8 mouse cellular contexts compared by ENCODE assay signal in genomic region chr12:16589966-16590365, GRCm38 (mm10). TPM values are rescaled to one million over a fixed set of nuclear protein-coding genes. Genes with fewer than 3 reads are reported as not detected.
DNase-seq lines count a peak whose midpoint lies in the region; ATAC-seq and TF ChIP-seq lines count a peak whose summit lies in the region.

No protein-coding gene starts in this region.

- H3K4me3 ChIP-seq in gastrocnemius, adult 2 months = peak overlapping the region; percentile 94
- peak overlapping the region; percentile 58; the same call in 1 of the 2 replicates for H3K4me3 ChIP-seq in forebrain, embryonic 11.5 days (ENCODE audit: low read depth, low read length)
- no peak overlapping the region for H3K4me3 ChIP-seq in kidney, postnatal 0 days (replicated peaks; ENCODE audit: low read depth, low read length)
- peak overlapping the region; percentile 85 for H3K4me3 ChIP-seq in midbrain, embryonic 14.5 days (replicated peaks; ENCODE audit: low read depth, low read length)

- no peak overlapping the region for H3K9ac ChIP-seq in forebrain, embryonic 11.5 days (ENCODE audit: low read length)
- no peak overlapping the region for H3K9ac ChIP-seq in kidney, postnatal 0 days (ENCODE audit: low read depth, low read length)
- no peak overlapping the region for H3K9ac ChIP-seq in midbrain, embryonic 14.5 days (replicated peaks; ENCODE audit: low read length)

- H3K27ac ChIP-seq in gastrocnemius, adult 2 months = peak overlapping the region; percentile 92
- no peak overlapping the region for H3K27ac ChIP-seq in forebrain, embryonic 11.5 days (ENCODE audit: low read depth, low read length)
- no peak overlapping the region for H3K27ac ChIP-seq in kidney, postnatal 0 days
- no peak overlapping the region for H3K27ac ChIP-seq in midbrain, embryonic 14.5 days (replicated peaks; ENCODE audit: low read depth, low read length)

- intact Hi-C loops in gastrocnemius, adult 2 months (cut with DNase I) = loop anchor here (1.0 kb wide), 1 partner anchor 47 kb away; no protein-coding TSS in a partner anchor
- intact Hi-C loops in gastrocnemius, postnatal 36 days (cut with DNase I) = no loop called here

- no peaks in the 10 kb centered on the region for H3K36me3 ChIP-seq in forebrain, embryonic 11.5 days (ENCODE audit: control insufficient read depth, insufficient read depth, low read length)
- no peaks in the 10 kb centered on the region for H3K36me3 ChIP-seq in kidney, postnatal 0 days (ENCODE audit: insufficient read depth, low read length)
- H3K36me3 ChIP-seq in midbrain, embryonic 14.5 days (ENCODE audit: control insufficient read depth, insufficient read depth, low read length) = no peaks in the 10 kb centered on the region

- H3K27me3 ChIP-seq in forebrain, embryonic 11.5 days (ENCODE audit: control insufficient read depth, insufficient read depth, low read length) = no peaks in the 10 kb centered on the region
- H3K27me3 ChIP-seq in kidney, postnatal 0 days (ENCODE audit: insufficient read depth, low read length) = no peaks in the 10 kb centered on the region
- no peaks in the 10 kb centered on the region for H3K27me3 ChIP-seq in midbrain, embryonic 14.5 days (ENCODE audit: control insufficient read depth, insufficient read depth, low read length)

- ATAC-seq in forebrain, embryonic 11.5 days (replicated peaks; ENCODE audit: low FRiP score) = no peak
- no peak for ATAC-seq in kidney, postnatal 0 days (replicated peaks; ENCODE audit: low FRiP score, low read depth)
- no peak for ATAC-seq in midbrain, embryonic 14.5 days (ENCODE audit: low FRiP score, low TSS enrichment)
- ATAC-seq in CD4-positive, CD25-positive, alpha-beta regulatory T cell, adult 4 months = no peak

- H3K9me3 ChIP-seq in forebrain, embryonic 11.5 days (ENCODE audit: control insufficient read depth, low read length) = no peaks in the 10 kb centered on the region
- no peaks in the 10 kb centered on the region for H3K9me3 ChIP-seq in kidney, postnatal 0 days (replicated peaks; ENCODE audit: low read length)
- H3K9me3 ChIP-seq in midbrain, embryonic 14.5 days (ENCODE audit: control insufficient read depth, low read length) = no peaks in the 10 kb centered on the region

- H3K4me1 ChIP-seq in forebrain, embryonic 11.5 days (replicated peaks; ENCODE audit: control insufficient read depth, insufficient read depth, low read length) = peaks cover 16% of the 10 kb centered on the region
- H3K4me1 ChIP-seq in kidney, postnatal 0 days (replicated peaks; ENCODE audit: insufficient read depth, low read length) = peaks cover 18% of the 10 kb centered on the region
- H3K4me1 ChIP-seq in midbrain, embryonic 14.5 days (ENCODE audit: control insufficient read depth, insufficient read depth, low read length) = peaks cover 39% of the 10 kb centered on the region

- no peak for TF ChIP-seq CTCF in gastrocnemius, adult 2 months (IDR thresholded peaks at IDR 0.05)
- no peak for TF ChIP-seq CTCF in kidney, postnatal 0 days (IDR thresholded peaks at IDR 0.05; ENCODE audit: low read depth)

- DNase-seq in gastrocnemius, adult 2 months = no peak
- DNase-seq in gastrocnemius, postnatal 36 days = no peak
- no peak for DNase-seq in forebrain, embryonic 11.5 days (ENCODE audit: low spot score)
- DNase-seq in kidney, postnatal 0 days (ENCODE audit: low spot score) = peak; percentile 57
- no peak for DNase-seq in midbrain, embryonic 14.5 days
- DNase-seq in adrenal gland, postnatal 25 days = no peak
- DNase-seq in cerebellum, adult 8-10 months = no peak

- peak overlapping the region; percentile 84; the same call in 1 of the 2 replicates for H3K4me2 ChIP-seq in forebrain, embryonic 11.5 days (ENCODE audit: low read depth, low read length, severe bottlenecking)
- H3K4me2 ChIP-seq in kidney, postnatal 0 days (ENCODE audit: low read length) = peak overlapping the region; percentile 72
- peak overlapping the region; percentile 63 for H3K4me2 ChIP-seq in midbrain, embryonic 14.5 days (ENCODE audit: low read length)

- WGBS in forebrain, embryonic 11.5 days = 18% methylated on average over 4 of the region's 4 CpGs
- 10% methylated on average over 4 of the region's 4 CpGs for WGBS in kidney, postnatal 0 days
- WGBS in midbrain, embryonic 14.5 days = 22% methylated on average over 4 of the region's 4 CpGs

RNA-seq across cellular contexts. Expression of gene Lpin1, which starts 20.8 kb away (rescaled TPM):
- total RNA-seq in gastrocnemius, adult 2 months (2021) = 100 to 1,000 TPM; 279 to 395 TPM
- total RNA-seq in gastrocnemius, postnatal 36 days (2021) = 100 to 1,000 TPM; 227 to 246 TPM
- polyA plus RNA-seq in forebrain, embryonic 11.5 days (2014; fragmentation: Nextera tagmentation; extraction: Ambion mirVana) = 6.6 and 7.3 TPM in 2 replicates
- polyA plus RNA-seq in kidney, postnatal 0 days (2015; fragmentation: Nextera tagmentation; extraction: Ambion mirVana) = 4.7 and 5.2 TPM in 2 replicates
- polyA plus RNA-seq in midbrain, embryonic 14.5 days (2014; fragmentation: Nextera tagmentation; extraction: Ambion mirVana) = 21.0 and 27.1 TPM in 2 replicates
- 10 to 100 TPM; 20.0 to 31.1 TPM for polyA plus RNA-seq in CD4-positive, CD25-positive, alpha-beta regulatory T cell, adult 4 months (2017; shearing (Covaris generic))
- total RNA-seq in adrenal gland, postnatal 25 days (2021) = 53.1 and 72.2 TPM in 2 replicates
